Mouse (Mus musculus): ENCODE data around the gene Fgf4. TPM values are rescaled to one million over a fixed set of nuclear protein-coding genes. Genes with fewer than 3 reads are reported as not detected.

Gene Fgf4
- not detected for total RNA-seq (2021)

- intact Hi-C loops (cut with DNase I), result no loop called here
- DNase-seq (ENCODE audit: low spot score in 2 of 2), result no peak
Measured at GRCm38 (mm10) chr7:144847067-144847466, at the start of gene Fgf4. Gene Fgf4 (plus strand): TSS chr7:144847367.

- DNase-seq (ENCODE audit: low spot score in 2 of 2), result peak; percentile 36 to 38
- intact Hi-C loops (cut with DNase I), result loop anchor here (1.0 kb wide), 1 partner anchor 98 kb away; the partner anchor contains the start of gene Fgf15
Measured at GRCm38 (mm10) chr7:144798471-144798870, 48.7 kb upstream of the Fgf4 start.

GRCm38 (mm10) chr7:144807036-144807435, 40.1 kb upstream of the Fgf4 start:
- no peak for DNase-seq (ENCODE audit: low spot score in 2 of 2)
- intact Hi-C loops (cut with DNase I), result no loop called here

GRCm38 (mm10) chr7:144807976-144808577, 39.1 kb upstream of the Fgf4 start:
- intact Hi-C loops (cut with DNase I), result no loop called here
- no peak for DNase-seq (ENCODE audit: low spot score in 2 of 2)

GRCm38 (mm10) chr7:144811521-144811920, 35.6 kb upstream of the Fgf4 start:
- intact Hi-C loops (cut with DNase I), result no loop called here
- no peak for DNase-seq (ENCODE audit: low spot score in 2 of 2)

- intact Hi-C loops (cut with DNase I), result no loop called here
Measured at GRCm38 (mm10) chr7:144821901-144822300, 25.3 kb upstream of the Fgf4 start.

GRCm38 (mm10) chr7:144823988-144824387, 23.2 kb upstream of the Fgf4 start:
- intact Hi-C loops (cut with DNase I), result no loop called here
- no peak for DNase-seq (ENCODE audit: low spot score in 2 of 2)

More at GRCm38 (mm10) chr7:144821901-144822300, 25.3 kb upstream of the Fgf4 start:
- DNase-seq (ENCODE audit: low spot score in 2 of 2), result no peak

GRCm38 (mm10) chr7:144828369-144828768, 18.8 kb upstream of the Fgf4 start:
- intact Hi-C loops (cut with DNase I), result no loop called here
- DNase-seq (ENCODE audit: low spot score in 2 of 2), result no peak

- intact Hi-C loops (cut with DNase I), result no loop called here
- DNase-seq (ENCODE audit: low spot score in 2 of 2), result no peak
Measured at GRCm38 (mm10) chr7:144837891-144838488, 9.2 kb upstream of the Fgf4 start, which contains the start of gene Fgf3. Gene Fgf3 (plus strand): TSS chr7:144838083.

- intact Hi-C loops (cut with DNase I), result no loop called here
- peak; percentile 12 to 15 for DNase-seq (ENCODE audit: low spot score in 2 of 2)
Measured at GRCm38 (mm10) chr7:144838522-144839503, 8.4 kb upstream of the Fgf4 start.

- intact Hi-C loops (cut with DNase I), result loop anchor here (1.0 kb wide), 1 partner anchor 49 kb away; no protein-coding TSS in a partner anchor
- no peak for DNase-seq (ENCODE audit: low spot score in 2 of 2)
Measured at GRCm38 (mm10) chr7:144846158-144846557, 1.0 kb upstream of the Fgf4 start.

GRCm38 (mm10) chr7:144851321-144851720, 4.2 kb downstream of the Fgf4 start:
- intact Hi-C loops (cut with DNase I), result no loop called here
- DNase-seq (ENCODE audit: low spot score in 2 of 2), result no peak

GRCm38 (mm10) chr7:144854966-144855365, 7.8 kb downstream of the Fgf4 start:
- intact Hi-C loops (cut with DNase I), result no loop called here
- DNase-seq (ENCODE audit: low spot score in 2 of 2), result no peak

- intact Hi-C loops (cut with DNase I), result no loop called here
- no peak for DNase-seq (ENCODE audit: low spot score in 2 of 2)
Measured at GRCm38 (mm10) chr7:144857158-144857557, 10.0 kb downstream of the Fgf4 start.

- intact Hi-C loops (cut with DNase I), result no loop called here
- no peak for DNase-seq (ENCODE audit: low spot score in 2 of 2)
Measured at GRCm38 (mm10) chr7:144857826-144858342, 10.7 kb downstream of the Fgf4 start.

- intact Hi-C loops (cut with DNase I), result no loop called here
- no peak for DNase-seq (ENCODE audit: low spot score in 2 of 2)
Measured at GRCm38 (mm10) chr7:144858702-144859101, 11.5 kb downstream of the Fgf4 start.

GRCm38 (mm10) chr7:144861056-144861768, 14.0 kb downstream of the Fgf4 start:
- intact Hi-C loops (cut with DNase I), result no loop called here
- DNase-seq (ENCODE audit: low spot score in 2 of 2), result no peak

GRCm38 (mm10) chr7:144861769-144862070, 14.6 kb downstream of the Fgf4 start:
- intact Hi-C loops (cut with DNase I), result no loop called here
- no peak for DNase-seq (ENCODE audit: low spot score in 2 of 2)

GRCm38 (mm10) chr7:144862126-144862525, 15.0 kb downstream of the Fgf4 start:
- DNase-seq (ENCODE audit: low spot score in 2 of 2), result no peak
- intact Hi-C loops (cut with DNase I), result no loop called here

- no peak for DNase-seq (ENCODE audit: low spot score in 2 of 2)
- intact Hi-C loops (cut with DNase I), result no loop called here
Measured at GRCm38 (mm10) chr7:144862712-144863111, 15.5 kb downstream of the Fgf4 start.
